Mouse (Mus musculus): Measurements from ENCODE around the gene Tmem147. TPM values are rescaled to one million over a fixed set of nuclear protein-coding genes. Genes with fewer than 3 reads are reported as not detected.
"Not testable (repeated sequence)": the region's sequence is repeated elsewhere in the genome, so short reads cannot be mapped to it uniquely, and the experiment has no call there.

Gene Tmem147
- total RNA-seq, 1 experiment = 137 TPM

GRCm38 (mm10) chr7:30736211-30736610 is 6.9 kb upstream of the Tmem147 start:
- H3K4me1 ChIP-seq (ENCODE audit: control insufficient read depth in 2 of 2, insufficient read depth in 2 of 2, low read length in 2 of 2, poor library complexity in 1 of 2) = no peaks in the 10 kb centered on the region
- no peak overlapping the region for H3K4me3 ChIP-seq (ENCODE audit: insufficient read depth in 1 of 2, low read depth in 1 of 2, low read length in 2 of 2, poor library complexity in 1 of 2, severe bottlenecking in 1 of 2)
- no peak overlapping the region for H3K9ac ChIP-seq (ENCODE audit: insufficient read depth, low read depth, low read length, poor library complexity, severe bottlenecking)
- no peaks in the 10 kb centered on the region for H3K9me3 ChIP-seq (ENCODE audit: control insufficient read depth, insufficient read depth, low read depth, low read length)
- TF ChIP-seq HCFC1 (IDR thresholded peaks at IDR 0.05; ENCODE audit: borderline replicate concordance, insufficient read depth, low read length) (no peak), MAFK (IDR thresholded peaks at IDR 0.05; ENCODE audit: insufficient read depth, low read depth, low read length) (no peak), ZNF384 (IDR thresholded peaks at IDR 0.05; ENCODE audit: low read depth, low read length) (no peak), CHD2 (IDR thresholded peaks at IDR 0.05; ENCODE audit: low read depth, low read length) (no peak), ZC3H11A (IDR thresholded peaks at IDR 0.05; ENCODE audit: borderline replicate concordance, low read depth, low read length) (no peak)
- no peak overlapping the region for H3K27ac ChIP-seq (ENCODE audit: insufficient read depth, low read depth, low read length, poor library complexity, severe bottlenecking)
- in situ Hi-C loops (cut with MboI; ENCODE audit: low sequenced_read_pairs in 2 of 2, unreplicated experiment in 2 of 2) = no loop called here
- peaks cover 6% of the 10 kb centered on the region; the same call in 1 of the 2 replicates for H3K36me3 ChIP-seq (ENCODE audit: control insufficient read depth, insufficient read depth, low read length, poor library complexity, severe bottlenecking)
- DNase-seq (ENCODE audit: low read depth, low spot score) = no peak

GRCm38 (mm10) chr7:30730064-30730722 is 853 bp upstream of the Tmem147 start:
- H3K36me3 ChIP-seq (ENCODE audit: control insufficient read depth, insufficient read depth, low read length, poor library complexity, severe bottlenecking); H3K4me1 ChIP-seq (ENCODE audit: control insufficient read depth in 2 of 2, insufficient read depth in 2 of 2, low read length in 2 of 2, poor library complexity in 1 of 2); H3K9me3 ChIP-seq (ENCODE audit: control insufficient read depth, insufficient read depth, low read depth, low read length); in situ Hi-C loops (cut with MboI; ENCODE audit: low sequenced_read_pairs in 2 of 2, unreplicated experiment in 2 of 2); H3K27ac ChIP-seq (ENCODE audit: insufficient read depth, low read depth, low read length, poor library complexity, severe bottlenecking); H3K9ac ChIP-seq (ENCODE audit: insufficient read depth, low read depth, low read length, poor library complexity, severe bottlenecking); DNase-seq (ENCODE audit: low read depth, low spot score): not testable (repeated sequence)
- peak overlapping the region; percentile 76 to 78 for H3K4me3 ChIP-seq (ENCODE audit: insufficient read depth in 1 of 2, low read depth in 1 of 2, low read length in 2 of 2, poor library complexity in 1 of 2, severe bottlenecking in 1 of 2)

- H3K4me3 ChIP-seq (ENCODE audit: insufficient read depth in 1 of 2, low read depth in 1 of 2, low read length in 2 of 2, poor library complexity in 1 of 2, severe bottlenecking in 1 of 2) = peak overlapping the region; percentile 76 to 78
- in situ Hi-C loops (cut with MboI; ENCODE audit: low sequenced_read_pairs in 2 of 2, unreplicated experiment in 2 of 2) = no loop called here
- H3K9me3 ChIP-seq (ENCODE audit: control insufficient read depth, insufficient read depth, low read depth, low read length) = no peaks in the 10 kb centered on the region
- peak overlapping the region; percentile 80 for H3K9ac ChIP-seq (ENCODE audit: insufficient read depth, low read depth, low read length, poor library complexity, severe bottlenecking)
- no peak for DNase-seq (ENCODE audit: low read depth, low spot score)
- H3K4me1 ChIP-seq (ENCODE audit: control insufficient read depth in 2 of 2, insufficient read depth in 2 of 2, low read length in 2 of 2, poor library complexity in 1 of 2) = peaks cover 0 to 10% of the 10 kb centered on the region in 2 experiments; a peak in 1 of 4 replicates
- peaks cover 4% of the 10 kb centered on the region; the same call in 1 of the 2 replicates for H3K36me3 ChIP-seq (ENCODE audit: control insufficient read depth, insufficient read depth, low read length, poor library complexity, severe bottlenecking)
- H3K27ac ChIP-seq (ENCODE audit: insufficient read depth, low read depth, low read length, poor library complexity, severe bottlenecking) = no peak overlapping the region
- TF ChIP-seq ZC3H11A (IDR thresholded peaks at IDR 0.05; ENCODE audit: borderline replicate concordance, low read depth, low read length) (no peak), ZNF384 (IDR thresholded peaks at IDR 0.05; ENCODE audit: low read depth, low read length) (no peak), MAFK (IDR thresholded peaks at IDR 0.05; ENCODE audit: insufficient read depth, low read depth, low read length) (no peak), CHD2 (IDR thresholded peaks at IDR 0.05; ENCODE audit: low read depth, low read length) (no peak), HCFC1 (IDR thresholded peaks at IDR 0.05; ENCODE audit: borderline replicate concordance, insufficient read depth, low read length) (no peak)
Observed at GRCm38 (mm10) chr7:30728739-30729395, 473 bp downstream of the Tmem147 start.

- no peak for DNase-seq (ENCODE audit: low read depth, low spot score)
- no peaks in the 10 kb centered on the region for H3K9me3 ChIP-seq (ENCODE audit: control insufficient read depth, insufficient read depth, low read depth, low read length)
- no peak overlapping the region; a peak in 2 of 4 replicates for H3K4me3 ChIP-seq (ENCODE audit: insufficient read depth in 1 of 2, low read depth in 1 of 2, low read length in 2 of 2, poor library complexity in 1 of 2, severe bottlenecking in 1 of 2)
- in situ Hi-C loops (cut with MboI; ENCODE audit: low sequenced_read_pairs in 2 of 2, unreplicated experiment in 2 of 2) = no loop called here
- no peak for TF ChIP-seq HCFC1 (IDR thresholded peaks at IDR 0.05; ENCODE audit: borderline replicate concordance, insufficient read depth, low read length)
- TF ChIP-seq MAFK (IDR thresholded peaks at IDR 0.05; ENCODE audit: insufficient read depth, low read depth, low read length) = no peak
- no peak for TF ChIP-seq CHD2 (IDR thresholded peaks at IDR 0.05; ENCODE audit: low read depth, low read length)
- no peak for TF ChIP-seq ZNF384 (IDR thresholded peaks at IDR 0.05; ENCODE audit: low read depth, low read length)
- no peak for TF ChIP-seq ZC3H11A (IDR thresholded peaks at IDR 0.05; ENCODE audit: borderline replicate concordance, low read depth, low read length)
- peaks cover 0 to 10% of the 10 kb centered on the region in 2 experiments; a peak in 1 of 4 replicates for H3K4me1 ChIP-seq (ENCODE audit: control insufficient read depth in 2 of 2, insufficient read depth in 2 of 2, low read length in 2 of 2, poor library complexity in 1 of 2)
- H3K9ac ChIP-seq (ENCODE audit: insufficient read depth, low read depth, low read length, poor library complexity, severe bottlenecking) = no peak overlapping the region
- peaks cover 4% of the 10 kb centered on the region; the same call in 1 of the 2 replicates for H3K36me3 ChIP-seq (ENCODE audit: control insufficient read depth, insufficient read depth, low read length, poor library complexity, severe bottlenecking)
- no peak overlapping the region for H3K27ac ChIP-seq (ENCODE audit: insufficient read depth, low read depth, low read length, poor library complexity, severe bottlenecking)
Observed at GRCm38 (mm10) chr7:30728214-30728613, 1.1 kb downstream of the Tmem147 start.
